Mouse (Mus musculus) lung, adult 2 months (tissue): ENCODE data around the gene Prpf3. TPM values are rescaled to one million over a fixed set of nuclear protein-coding genes. Genes with fewer than 3 reads are reported as not detected.
"Not testable (repeated sequence)": the region's sequence is repeated elsewhere in the genome, so short reads cannot be mapped to it uniquely, and the experiment has no call there.

Experiments
- DNase-seq: peaks from one replicate; pipeline ENCODE4 v3.0.0; 2022
- H3K4me1 ChIP-seq: fragments of 200-500 bp; 2 replicates; pipeline ENCODE4 v1.6.1; 2011; ENCODE audit warnings: low read length; ENCODE audit not compliant: control insufficient read depth, insufficient read depth
- H3K4me3 ChIP-seq: fragments of 200-500 bp; replicated peaks from 2 replicates; pipeline ENCODE3; 2011; ENCODE audit warnings: low read depth, mild to moderate bottlenecking, control low read depth, low read length; ENCODE audit errors: extremely low read depth
- CTCF ChIP-seq: fragments of 200-500 bp; IDR thresholded peaks from 2 replicates; pipeline ENCODE4 v1.5.1; 2011; ENCODE audit warnings: mild to moderate bottlenecking, low read length, control low read depth; ENCODE audit not compliant: insufficient read depth
- POLR2A ChIP-seq: fragments of 200-500 bp; IDR thresholded peaks from 2 replicates; pipeline ENCODE4 v1.6.1; 2011; ENCODE audit warnings: low read depth, mild to moderate bottlenecking, control low read depth, low read length, borderline replicate concordance; ENCODE audit errors: extremely low read depth
- WGBS: fragments of 180-500 bp; shearing (Covaris S2); methylation state at CpG from one replicate; pipeline ENCODE4 v1.1.7; 2018; 5-methylcytosine and 5-hydroxymethylcytosine counted together
- polyA plus RNA-seq: library from polyadenylated mRNA; depleted of rRNA; stranded (reverse); fragments of >200 nt; gene quantifications from 2 replicates; pipeline ENCODE4 v1.2.3, GENCODE M21; 2012; rRNA removed

Gene Prpf3
- polyA plus RNA-seq = 7.5 and 13.2 TPM in 2 replicates

DNA sequence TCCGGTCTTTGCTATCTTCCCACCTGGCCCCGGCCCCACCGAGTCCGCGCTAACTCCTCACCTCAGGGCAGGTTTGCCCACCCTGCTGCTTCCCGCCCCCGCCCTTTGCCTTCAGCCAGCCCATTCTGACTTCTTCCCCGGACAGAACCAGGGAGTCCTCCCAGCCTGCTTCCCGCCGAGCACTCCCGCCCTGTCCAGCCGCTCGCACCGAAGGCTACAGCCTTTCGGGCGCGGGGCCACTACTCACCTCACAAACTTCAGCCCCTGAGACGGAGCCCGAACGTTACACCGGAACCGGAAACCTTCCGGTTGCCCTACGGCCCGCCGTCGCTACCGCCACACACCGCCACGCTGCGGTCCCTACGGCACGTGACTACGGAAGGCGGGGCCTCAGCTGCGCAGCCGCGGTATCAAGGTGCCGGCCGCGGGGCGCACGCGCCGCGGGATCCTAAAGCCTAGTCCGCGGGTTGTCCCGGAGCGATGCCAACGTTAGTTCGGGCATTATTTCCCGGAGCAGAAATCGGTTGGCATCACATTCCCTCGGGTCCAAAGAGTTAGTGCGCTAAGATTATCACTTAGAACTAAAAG is at the start of gene Prpf3:
Gene Prpf3, minus strand, starts transcription at position 384 of the 588 bp plus-strand sequence.
- peak; percentile 94 for DNase-seq
- no peaks in the 10 kb centered on the region; the same call in 1 of the 2 replicates for H3K4me1 ChIP-seq
- under 1% methylated on average over 56 of the region's 56 CpGs for WGBS
- H3K4me3 ChIP-seq = peak within 1 kb of the TSS; percentile 95
- TF ChIP-seq CTCF = no peak
- no peak; the same call in 1 of the 2 replicates for TF ChIP-seq POLR2A

DNA sequence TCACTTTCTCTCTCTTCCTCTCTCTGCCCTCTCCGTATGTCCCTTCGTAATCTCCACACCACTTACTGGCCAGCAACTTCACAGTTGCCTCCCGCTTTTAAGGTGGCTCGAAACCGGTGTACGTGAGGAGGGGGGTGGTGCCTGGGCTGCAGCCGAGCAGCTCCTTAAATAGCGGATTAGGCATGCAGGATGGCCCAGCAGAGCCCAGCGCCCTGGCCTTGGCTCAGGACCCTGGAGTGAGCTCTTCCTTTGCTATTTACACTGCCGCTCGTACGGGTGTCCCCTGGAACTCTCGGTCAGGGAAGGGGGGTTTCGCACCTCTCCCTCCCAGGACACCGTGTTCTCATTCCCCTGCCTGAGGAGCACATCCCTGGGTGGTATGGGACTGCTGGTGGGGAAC is 48.9 kb upstream of the Prpf3 start, which contains the start of gene Car14:
Gene Car14, minus strand, starts transcription at position 124 of the 400 bp plus-strand sequence.
- TF ChIP-seq CTCF (no peak), POLR2A (no peak)

DNA sequence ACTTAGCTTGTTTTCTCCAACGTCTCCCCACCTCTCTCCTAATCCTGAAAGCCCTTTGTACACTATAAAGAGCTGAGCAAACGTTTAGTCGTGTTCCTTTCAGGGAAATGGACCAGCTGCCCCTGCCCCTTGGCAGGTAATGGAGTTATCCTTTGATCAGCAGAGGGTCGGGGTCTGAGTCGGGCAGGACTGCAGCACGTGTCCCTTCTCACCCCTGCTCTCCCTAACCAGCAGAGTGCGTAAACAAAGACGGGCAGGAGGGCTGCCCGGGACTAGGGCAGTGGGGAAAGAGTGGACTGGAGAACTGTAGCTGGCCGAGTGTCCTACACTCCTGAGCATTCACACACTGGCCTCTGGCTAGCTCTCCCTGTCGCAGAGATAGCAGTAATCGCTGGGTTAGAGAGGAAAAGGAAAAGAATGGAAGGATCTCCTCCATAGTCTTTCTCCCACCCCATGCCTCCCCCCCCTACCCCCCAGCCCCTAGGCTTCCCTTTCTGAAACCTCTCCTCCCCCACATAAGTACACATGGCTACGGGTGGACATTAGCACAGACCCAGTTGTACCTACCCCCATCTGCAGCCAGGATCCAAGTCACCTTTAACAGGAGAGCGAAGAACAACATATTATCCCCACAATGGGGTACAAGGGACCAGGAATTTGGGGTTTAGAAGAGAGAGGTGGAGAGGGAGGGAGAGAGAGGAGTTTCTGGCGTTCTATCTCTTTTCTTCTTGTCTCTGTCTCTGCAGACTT is 48.2 kb upstream of the Prpf3 start:
- TF ChIP-seq CTCF (no peak), POLR2A (no peak)
- DNase-seq = no peak
- WGBS = 14% methylated on average over 15 of the region's 15 CpGs
- Histone ChIP-seq H3K4me3 (peak overlapping the region; percentile 53), H3K4me1 (peaks cover 2% of the 10 kb centered on the region; the same call in 1 of the 2 replicates)

More for the DNA sequence above, 48.9 kb upstream of the Prpf3 start, which contains the start of gene Car14:
- peak within 1 kb of the TSS; percentile 53 for H3K4me3 ChIP-seq
- no peak for DNase-seq
- WGBS = 3% methylated on average over 15 of the region's 15 CpGs
- peaks cover 2% of the 10 kb centered on the region; the same call in 1 of the 2 replicates for H3K4me1 ChIP-seq

DNA sequence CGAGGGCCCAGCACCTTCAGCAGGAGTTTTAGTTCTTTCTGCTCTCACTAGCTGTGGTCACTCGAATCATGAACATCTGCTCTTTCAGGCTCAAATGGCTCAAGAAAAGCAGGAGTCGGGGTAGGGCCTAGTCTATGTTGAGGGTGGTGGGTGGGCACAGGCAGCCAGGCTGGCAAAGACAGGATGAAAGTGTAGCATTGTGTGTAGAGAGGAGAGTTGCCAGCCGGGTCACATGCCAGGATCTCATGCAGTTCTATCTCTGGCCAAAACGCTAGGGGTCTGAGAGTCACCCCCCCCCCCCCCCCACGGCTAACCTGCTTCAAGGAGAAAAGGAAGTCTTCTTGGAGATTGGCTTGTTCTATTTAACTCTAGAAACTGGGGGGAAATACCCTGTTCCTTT is 47.0 kb upstream of the Prpf3 start:
- no peak for TF ChIP-seq POLR2A
- no peak for TF ChIP-seq CTCF
- no peak overlapping the region for H3K4me3 ChIP-seq
- H3K4me1 ChIP-seq = peaks cover 2% of the 10 kb centered on the region; the same call in 1 of the 2 replicates
- 33% methylated on average over 6 of the region's 6 CpGs for WGBS
- DNase-seq = no peak

DNA sequence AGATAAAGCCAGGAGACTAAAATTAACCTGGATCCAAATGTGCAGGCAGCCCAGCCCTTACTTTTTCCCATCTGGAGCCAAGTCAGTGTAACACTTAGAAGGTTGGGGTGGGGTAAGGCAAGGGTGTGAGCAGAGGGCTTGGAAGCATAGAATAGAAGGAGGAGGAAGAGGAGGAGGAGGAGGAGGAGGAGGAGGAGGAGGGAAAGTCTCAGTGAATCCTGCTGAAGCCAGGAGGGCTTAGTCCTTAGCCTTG is 46.6 kb upstream of the Prpf3 start:
- DNase-seq = no peak
- peaks cover 2% of the 10 kb centered on the region; the same call in 1 of the 2 replicates for H3K4me1 ChIP-seq
- TF ChIP-seq CTCF (no peak), POLR2A (no peak)
- H3K4me3 ChIP-seq = no peak overlapping the region

DNA sequence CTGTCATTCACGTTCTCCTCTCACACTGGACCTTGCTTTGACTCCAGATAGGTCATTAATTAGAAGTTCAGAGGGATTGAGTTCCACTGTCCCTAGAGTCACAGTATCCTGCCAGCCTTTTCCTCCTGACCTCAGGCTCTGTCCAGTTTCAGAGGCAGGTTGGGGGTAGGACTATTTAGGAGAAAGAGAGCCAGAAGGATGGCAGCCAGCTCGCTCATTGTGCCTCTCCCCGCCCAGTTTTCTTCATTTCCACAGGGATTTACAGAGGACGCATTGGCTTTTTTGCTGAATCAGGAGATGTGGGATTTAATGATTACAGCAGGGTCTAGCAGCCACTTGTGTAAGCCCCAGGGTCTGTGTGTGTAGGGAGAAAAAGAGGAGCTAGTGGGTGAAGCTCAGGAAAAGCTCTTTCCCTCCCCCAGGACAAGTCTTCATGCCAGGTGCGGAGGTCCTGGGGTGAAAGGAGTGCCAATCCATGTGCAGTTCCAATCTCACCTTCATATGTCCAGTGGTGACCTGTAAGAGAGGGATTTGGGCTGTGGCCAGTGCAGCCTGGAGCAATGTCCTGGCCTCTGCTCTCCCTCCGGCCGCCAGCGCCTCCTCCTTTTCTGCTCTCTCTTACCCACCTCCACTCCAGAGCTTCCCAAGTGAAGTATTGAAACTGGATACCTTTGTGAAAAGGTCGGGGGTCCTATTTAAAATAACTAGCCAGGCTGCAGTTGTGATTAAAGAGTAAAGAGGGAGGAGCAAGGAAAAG is 46.1 kb upstream of the Prpf3 start:
- H3K4me3 ChIP-seq = no peak overlapping the region
- DNase-seq = no peak
- 43% methylated on average over 9 of the region's 9 CpGs for WGBS
- 0 out of 2 replicates have a peak, but pooled peaks cover 2% of the 10 kb centered on the region for H3K4me1 ChIP-seq
- TF ChIP-seq CTCF = no peak
- no peak for TF ChIP-seq POLR2A

DNA sequence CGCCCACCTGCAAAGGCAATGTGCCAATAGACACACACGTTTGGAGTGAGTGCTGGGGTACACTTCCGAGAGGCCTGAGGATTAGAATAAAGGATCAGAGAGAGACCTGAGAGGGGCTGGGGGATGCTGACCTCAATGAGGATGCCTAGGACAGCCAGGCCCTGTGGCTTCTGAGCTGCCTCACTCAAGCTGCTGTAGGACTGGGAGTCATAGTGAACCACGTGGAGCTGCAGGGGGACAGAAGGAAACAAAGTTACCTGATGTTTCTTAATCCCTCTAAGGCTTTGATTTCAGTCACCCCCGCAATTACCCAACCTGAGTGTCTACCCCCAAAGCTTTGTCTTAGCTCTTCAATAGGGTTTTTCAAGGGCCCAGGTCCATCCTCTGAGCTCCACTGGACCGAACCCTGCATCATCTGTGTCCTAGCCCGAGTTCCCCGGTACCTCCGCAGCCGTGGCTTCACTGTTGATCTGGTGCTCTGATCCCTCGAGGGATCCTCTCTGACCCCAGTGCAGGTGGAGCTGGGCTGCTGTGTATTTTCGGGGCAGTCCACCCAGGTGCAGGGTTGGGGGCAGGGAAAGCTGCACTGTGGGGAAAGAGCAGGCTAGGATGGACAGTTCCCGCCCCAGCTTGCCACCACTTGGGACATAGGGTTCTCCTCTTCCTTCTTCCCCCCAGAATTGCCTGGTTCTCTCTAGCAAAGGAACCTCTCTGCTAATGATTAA is 44.3 kb upstream of the Prpf3 start:
- Histone ChIP-seq H3K4me1 (peaks cover 5% of the 10 kb centered on the region; the same call in 1 of the 2 replicates), H3K4me3 (no peak overlapping the region)
- no peak for TF ChIP-seq POLR2A
- no peak for TF ChIP-seq CTCF
- WGBS = 69% methylated on average over 13 of the region's 13 CpGs
- DNase-seq = no peak

DNA sequence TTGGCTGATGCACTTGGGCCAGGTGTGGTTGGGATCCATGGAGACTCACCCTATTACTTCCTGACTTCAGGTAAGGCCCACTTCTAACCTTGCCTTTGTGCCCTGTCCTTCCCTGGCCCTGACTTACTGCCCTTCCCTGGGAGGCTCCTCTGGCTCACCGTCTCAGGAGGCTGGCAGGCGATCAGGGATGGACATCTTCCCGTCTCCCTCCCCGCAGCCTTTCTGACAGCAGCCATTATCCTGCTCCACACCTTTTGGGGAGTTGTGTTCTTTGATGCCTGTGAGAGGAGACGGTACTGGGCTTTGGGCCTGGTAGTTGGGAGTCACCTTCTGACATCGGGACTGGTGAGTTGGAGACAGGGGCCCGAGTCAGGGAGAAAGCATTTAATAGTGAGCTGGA is 39.8 kb upstream of the Prpf3 start:
- not testable (repeated sequence) for H3K4me3 ChIP-seq, DNase-seq, H3K4me1 ChIP-seq
- 66% methylated on average over 7 of the region's 7 CpGs for WGBS
